Mouse (Mus musculus): ENCODE results near the gene Col26a1.

Gene Col26a1

GRCm38 (mm10) chr5:136840036-136840435, 43.0 kb downstream of the Col26a1 start:
- H3K9me3 ChIP-seq (ENCODE audit: low read length), result no peaks in the 10 kb centered on the region
- no peaks in the 10 kb centered on the region for H3K36me3 ChIP-seq (ENCODE audit: insufficient read depth, low read length)
- peaks cover 64% of the 10 kb centered on the region for H3K27me3 ChIP-seq (ENCODE audit: insufficient read depth, low read length)
- no peak overlapping the region for H3K4me3 ChIP-seq (replicated peaks; ENCODE audit: low read length)
- peaks cover 24% of the 10 kb centered on the region; the same call in 1 of the 2 replicates for H3K4me1 ChIP-seq (replicated peaks; ENCODE audit: low read depth, low read length)
- TF ChIP-seq CTCF (conservative IDR thresholded peaks at IDR 0.05; ENCODE audit: low read length) (peak; percentile 95), POU5F1 (IDR thresholded peaks at IDR 0.05; ENCODE audit: borderline replicate concordance, low read length) (no peak), NANOG (IDR thresholded peaks at IDR 0.05; ENCODE audit: borderline replicate concordance, low read length) (no peak)

DNA sequence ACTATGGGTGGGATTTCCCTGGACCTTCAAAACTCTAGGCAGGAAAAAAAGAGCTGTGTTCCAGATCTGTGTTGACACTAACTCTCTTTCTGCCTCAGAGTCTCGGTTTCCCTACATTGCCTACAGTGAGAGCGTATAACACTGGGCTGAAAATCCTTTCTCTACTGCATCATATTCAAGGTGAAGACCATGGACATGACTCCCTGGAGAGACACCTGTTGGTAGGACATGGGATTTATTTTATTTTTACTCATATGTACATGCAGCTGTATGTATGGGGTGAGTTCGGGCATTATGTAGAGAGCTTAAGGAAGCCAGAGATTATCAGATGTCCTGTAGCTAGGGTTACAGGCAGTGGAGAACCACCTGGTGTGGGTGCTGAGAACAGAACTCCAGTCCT, 50.0 kb downstream of the Col26a1 start:
- Histone ChIP-seq H3K9me3 (ENCODE audit: low read length) (0 out of 2 replicates have a peak, but pooled peaks cover 4% of the 10 kb centered on the region), H3K4me1 (replicated peaks; ENCODE audit: low read depth, low read length) (peaks cover 23% of the 10 kb centered on the region; the same call in 1 of the 2 replicates), H3K36me3 (ENCODE audit: insufficient read depth, low read length) (no peaks in the 10 kb centered on the region), H3K27me3 (ENCODE audit: insufficient read depth, low read length) (peaks cover 23% of the 10 kb centered on the region), H3K4me3 (replicated peaks; ENCODE audit: low read length) (no peak overlapping the region)
- TF ChIP-seq NANOG (IDR thresholded peaks at IDR 0.05; ENCODE audit: borderline replicate concordance, low read length) (no peak), CTCF (conservative IDR thresholded peaks at IDR 0.05; ENCODE audit: low read length) (no peak), POU5F1 (IDR thresholded peaks at IDR 0.05; ENCODE audit: borderline replicate concordance, low read length) (no peak)

DNA sequence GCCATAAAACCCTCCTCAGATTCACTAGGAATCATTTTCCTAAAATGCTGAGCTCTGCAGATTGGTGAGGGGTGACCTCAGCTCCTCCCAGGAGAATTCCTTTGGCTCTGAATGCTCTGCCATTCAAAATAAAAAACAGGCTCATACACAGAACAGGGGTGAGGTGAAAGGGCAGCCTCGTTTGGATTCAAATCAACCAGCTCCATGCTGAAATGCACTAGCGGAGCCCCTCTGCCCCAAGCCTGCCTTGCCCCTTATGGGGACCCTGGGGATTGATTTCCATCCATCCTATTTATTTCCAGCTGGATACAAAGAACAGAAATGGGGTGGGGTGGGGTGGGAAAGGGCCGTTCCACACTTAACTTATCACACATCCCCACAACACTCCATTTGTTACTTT, 52.9 kb downstream of the Col26a1 start:
- Histone ChIP-seq H3K9me3 (ENCODE audit: low read length) (0 out of 2 replicates have a peak, but pooled peaks cover 4% of the 10 kb centered on the region), H3K27me3 (ENCODE audit: insufficient read depth, low read length) (peaks cover 18% of the 10 kb centered on the region), H3K4me3 (replicated peaks; ENCODE audit: low read length) (no peak overlapping the region), H3K4me1 (replicated peaks; ENCODE audit: low read depth, low read length) (peaks cover 6% of the 10 kb centered on the region; the same call in 1 of the 2 replicates), H3K36me3 (ENCODE audit: insufficient read depth, low read length) (no peaks in the 10 kb centered on the region)
- TF ChIP-seq NANOG (IDR thresholded peaks at IDR 0.05; ENCODE audit: borderline replicate concordance, low read length) (no peak), POU5F1 (IDR thresholded peaks at IDR 0.05; ENCODE audit: borderline replicate concordance, low read length) (no peak)

DNA sequence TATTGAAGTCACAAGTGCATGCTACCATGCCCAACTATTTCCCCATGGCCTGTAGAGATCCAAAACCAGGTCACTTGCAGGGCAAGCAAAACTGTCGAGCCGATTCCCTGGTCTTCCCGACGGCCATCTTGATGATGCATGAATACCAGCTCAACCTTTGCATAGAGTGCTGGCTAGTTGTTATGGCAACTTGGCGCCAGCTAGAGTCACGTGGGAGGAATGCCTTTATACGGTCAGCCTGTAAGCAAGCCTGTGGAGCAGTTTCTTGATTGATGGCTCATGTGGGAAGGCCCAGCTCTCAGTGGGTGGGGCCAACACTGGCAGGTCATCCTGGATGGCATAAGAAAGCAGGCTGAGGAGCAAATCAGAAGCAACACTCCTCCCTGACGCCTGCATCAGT, 61.0 kb downstream of the Col26a1 start:
- no peak for TF ChIP-seq CTCF (conservative IDR thresholded peaks at IDR 0.05; ENCODE audit: low read length)
- H3K4me1 ChIP-seq (replicated peaks; ENCODE audit: low read depth, low read length), result peaks cover 14% of the 10 kb centered on the region
- H3K9me3 ChIP-seq (ENCODE audit: low read length), result no peaks in the 10 kb centered on the region

GRCm38 (mm10) chr5:136820911-136821310, 62.1 kb downstream of the Col26a1 start:
- H3K27me3 ChIP-seq (ENCODE audit: insufficient read depth, low read length), result peaks cover 3% of the 10 kb centered on the region; the same call in 1 of the 2 replicates
- H3K4me1 ChIP-seq (replicated peaks; ENCODE audit: low read depth, low read length), result peaks cover 14% of the 10 kb centered on the region
- no peaks in the 10 kb centered on the region for H3K9me3 ChIP-seq (ENCODE audit: low read length)
- TF ChIP-seq NANOG (IDR thresholded peaks at IDR 0.05; ENCODE audit: borderline replicate concordance, low read length) (no peak), CTCF (conservative IDR thresholded peaks at IDR 0.05; ENCODE audit: low read length) (peak; percentile 49)
- H3K36me3 ChIP-seq (ENCODE audit: insufficient read depth, low read length), result no peaks in the 10 kb centered on the region
- no peak overlapping the region for H3K4me3 ChIP-seq (replicated peaks; ENCODE audit: low read length)

More for the DNA sequence above, 61.0 kb downstream of the Col26a1 start:
- Histone ChIP-seq H3K36me3 (ENCODE audit: insufficient read depth, low read length) (no peaks in the 10 kb centered on the region), H3K4me3 (replicated peaks; ENCODE audit: low read length) (no peak overlapping the region), H3K27me3 (ENCODE audit: insufficient read depth, low read length) (peaks cover 3% of the 10 kb centered on the region; the same call in 1 of the 2 replicates)

DNA sequence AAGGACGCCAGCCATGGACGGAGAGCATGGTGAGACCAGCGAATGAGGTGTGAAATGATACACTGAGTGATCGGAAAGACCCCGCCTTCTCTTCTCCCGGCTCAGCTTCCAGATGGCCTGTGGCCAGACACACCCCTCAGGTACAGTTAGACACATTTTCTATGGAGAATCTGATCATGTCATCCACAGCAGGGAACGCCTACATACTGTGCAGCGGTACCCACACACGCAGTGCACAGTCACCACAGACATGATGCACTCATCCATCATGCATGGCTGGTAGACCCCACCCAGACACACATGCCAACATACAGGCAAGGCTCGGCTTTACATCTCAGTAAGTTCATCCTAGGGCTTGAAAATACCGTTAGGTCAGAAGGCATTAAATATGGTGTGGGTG, 63.3 kb downstream of the Col26a1 start:
- no peak overlapping the region for H3K4me3 ChIP-seq (replicated peaks; ENCODE audit: low read length)
- peaks cover 3% of the 10 kb centered on the region; the same call in 1 of the 2 replicates for H3K27me3 ChIP-seq (ENCODE audit: insufficient read depth, low read length)
- peaks cover 5% of the 10 kb centered on the region for H3K9me3 ChIP-seq (ENCODE audit: low read length)
- peaks cover 14% of the 10 kb centered on the region for H3K4me1 ChIP-seq (replicated peaks; ENCODE audit: low read depth, low read length)
- TF ChIP-seq CTCF (conservative IDR thresholded peaks at IDR 0.05; ENCODE audit: low read length) (no peak), NANOG (IDR thresholded peaks at IDR 0.05; ENCODE audit: borderline replicate concordance, low read length) (no peak), POU5F1 (IDR thresholded peaks at IDR 0.05; ENCODE audit: borderline replicate concordance, low read length) (no peak)
- H3K36me3 ChIP-seq (ENCODE audit: insufficient read depth, low read length), result no peaks in the 10 kb centered on the region

GRCm38 (mm10) chr5:136810539-136811374, 72.3 kb downstream of the Col26a1 start:
- no peaks in the 10 kb centered on the region for H3K36me3 ChIP-seq (ENCODE audit: insufficient read depth, low read length)
- H3K4me3 ChIP-seq (replicated peaks; ENCODE audit: low read length), result peak overlapping the region; percentile 69
- peaks cover 8% of the 10 kb centered on the region for H3K4me1 ChIP-seq (replicated peaks; ENCODE audit: low read depth, low read length)
- TF ChIP-seq NANOG (IDR thresholded peaks at IDR 0.05; ENCODE audit: borderline replicate concordance, low read length) (no peak), POU5F1 (IDR thresholded peaks at IDR 0.05; ENCODE audit: borderline replicate concordance, low read length) (no peak), CTCF (conservative IDR thresholded peaks at IDR 0.05; ENCODE audit: low read length) (no peak)
- peaks cover 23% of the 10 kb centered on the region for H3K27me3 ChIP-seq (ENCODE audit: insufficient read depth, low read length)
- H3K9me3 ChIP-seq (ENCODE audit: low read length), result peaks cover 5% of the 10 kb centered on the region

DNA sequence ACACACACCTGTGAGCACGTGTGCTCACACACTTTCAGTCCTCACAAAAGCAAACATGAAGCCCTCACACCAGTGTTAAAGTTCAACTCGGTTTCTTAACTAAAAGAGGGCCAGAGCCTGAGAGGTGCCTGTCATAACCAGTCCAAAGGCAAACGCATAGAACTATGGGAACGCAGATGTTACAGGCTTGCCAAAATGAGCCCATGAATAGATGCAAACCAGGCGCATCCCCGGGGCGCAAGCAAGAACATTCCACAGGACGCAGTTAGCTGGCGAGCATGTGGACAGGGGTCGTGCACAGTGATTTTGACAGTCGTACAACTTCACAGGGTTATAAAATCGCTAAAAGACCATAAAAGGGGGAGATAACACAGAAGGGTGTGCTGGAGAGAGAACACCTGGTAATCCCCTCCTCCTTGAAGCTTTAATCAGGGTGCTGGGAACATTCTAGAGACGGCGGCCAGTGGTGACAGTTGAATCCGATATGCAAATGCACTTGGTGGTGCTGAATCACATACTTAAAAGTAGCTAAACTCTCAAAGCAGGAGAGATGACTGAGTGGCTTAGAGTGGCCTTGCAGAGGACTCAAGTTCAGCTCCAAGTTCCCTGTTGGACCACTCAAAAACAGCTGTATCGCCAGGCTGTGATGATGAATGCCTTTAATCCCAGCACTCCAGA, 76.5 kb downstream of the Col26a1 start:
- Histone ChIP-seq H3K4me3 (replicated peaks; ENCODE audit: low read length) (no peak overlapping the region), H3K27me3 (ENCODE audit: insufficient read depth, low read length) (peaks cover 50% of the 10 kb centered on the region)

More for the DNA sequence above, 76.5 kb downstream of the Col26a1 start:
- Histone ChIP-seq H3K9me3 (ENCODE audit: low read length) (no peaks in the 10 kb centered on the region), H3K4me1 (replicated peaks; ENCODE audit: low read depth, low read length) (peaks cover 36% of the 10 kb centered on the region), H3K36me3 (ENCODE audit: insufficient read depth, low read length) (no peaks in the 10 kb centered on the region)
- TF ChIP-seq CTCF (conservative IDR thresholded peaks at IDR 0.05; ENCODE audit: low read length), result no peak
- no peak for TF ChIP-seq NANOG (IDR thresholded peaks at IDR 0.05; ENCODE audit: borderline replicate concordance, low read length)
- no peak for TF ChIP-seq POU5F1 (IDR thresholded peaks at IDR 0.05; ENCODE audit: borderline replicate concordance, low read length)

Measured in E14TG2a.4 (cell line).